9 mouse cellular contexts compared by ENCODE assay signal in genomic region chr19:7166200-7166711, GRCm38 (mm10). TPM values are rescaled to one million over a fixed set of nuclear protein-coding genes. Genes with fewer than 3 reads are reported as not detected.
DNase-seq lines count a peak whose midpoint lies in the region; ATAC-seq and TF ChIP-seq lines count a peak whose summit lies in the region.
"Had no signal": no experiment of that assay in that cellular context is flagged by ENCODE, and none has a peak within 500 bp of the region (broad histone marks: within the 10 kb centered on the region; RNA-seq: fewer than 3 reads in every experiment).

No protein-coding gene starts in this region.

- no peak for DNase-seq in kidney, postnatal 0 days (ENCODE audit: low spot score)
- no peak for DNase-seq in kidney, postnatal 25 days
- no peak for DNase-seq in forebrain, embryonic 10.5 days (ENCODE audit: extremely low spot score, low spot score)
- DNase-seq in midbrain, postnatal 0 days (ENCODE audit: low spot score), result no peak
- DNase-seq in adipocyte (ENCODE audit: low spot score), result no peak
- DNase-seq in layer of hippocampus, adult 9-10 months (ENCODE audit: low spot score), result no peak
- no peak for DNase-seq in adrenal gland, postnatal 25 days

- no peak for ATAC-seq in kidney, postnatal 0 days (replicated peaks; ENCODE audit: low FRiP score, low read depth)
- ATAC-seq in intestine, embryonic 15.5 days, result peak; percentile 35
- no peak for ATAC-seq in midbrain, postnatal 0 days (ENCODE audit: low FRiP score)

- peak overlapping the region; percentile 99 for H3K4me2 ChIP-seq in kidney, postnatal 0 days (ENCODE audit: low read length)
- H3K4me2 ChIP-seq in intestine, embryonic 15.5 days (replicated peaks), result peak overlapping the region; percentile 100
- peak overlapping the region; percentile 88 for H3K4me2 ChIP-seq in midbrain, postnatal 0 days (ENCODE audit: low read depth, low read length, poor library complexity, severe bottlenecking)

- peak overlapping the region; percentile 75 for H3K9ac ChIP-seq in kidney, postnatal 0 days (ENCODE audit: low read depth, low read length)
- peak overlapping the region; percentile 65 for H3K9ac ChIP-seq in intestine, embryonic 15.5 days
- peak overlapping the region; percentile 79 for H3K9ac ChIP-seq in midbrain, postnatal 0 days (replicated peaks; ENCODE audit: low read length, poor library complexity, severe bottlenecking)

- peak overlapping the region; percentile 60 for H3K4me3 ChIP-seq in kidney, postnatal 0 days (replicated peaks; ENCODE audit: low read depth, low read length)
- H3K4me3 ChIP-seq in forebrain, embryonic 10.5 days, result peak overlapping the region; percentile 78
- H3K4me3 ChIP-seq in intestine, embryonic 15.5 days (replicated peaks), result peak overlapping the region; percentile 67
- H3K4me3 ChIP-seq in midbrain, postnatal 0 days (ENCODE audit: low read depth, low read length), result peak overlapping the region; percentile 82

- H3K9me3 ChIP-seq in kidney, postnatal 0 days (replicated peaks; ENCODE audit: low read length), result no peaks in the 10 kb centered on the region
- H3K9me3 ChIP-seq in forebrain, embryonic 10.5 days, result no peaks in the 10 kb centered on the region
- H3K9me3 ChIP-seq in intestine, embryonic 15.5 days, result no peaks in the 10 kb centered on the region
- H3K9me3 ChIP-seq in midbrain, postnatal 0 days (ENCODE audit: low read length), result no peaks in the 10 kb centered on the region

- no peak for TF ChIP-seq CTCF in kidney, postnatal 0 days (IDR thresholded peaks at IDR 0.05; ENCODE audit: low read depth)
- TF ChIP-seq CTCF in midbrain, postnatal 0 days (IDR thresholded peaks at IDR 0.05), result no peak

- peaks cover 4% of the 10 kb centered on the region for H3K27me3 ChIP-seq in kidney, postnatal 0 days (ENCODE audit: insufficient read depth, low read length)
- peaks cover 98% of the 10 kb centered on the region for H3K27me3 ChIP-seq in forebrain, embryonic 10.5 days (ENCODE audit: poor library complexity, severe bottlenecking)
- H3K27me3 ChIP-seq in intestine, embryonic 15.5 days (replicated peaks), result peaks cover 61% of the 10 kb centered on the region
- no peaks in the 10 kb centered on the region for H3K27me3 ChIP-seq in midbrain, postnatal 0 days (ENCODE audit: insufficient read depth, low read length)
- H3K27me3 ChIP-seq: Patski had no signal

- peaks cover 22% of the 10 kb centered on the region for H3K4me1 ChIP-seq in kidney, postnatal 0 days (replicated peaks; ENCODE audit: insufficient read depth, low read length)
- peaks cover 81% of the 10 kb centered on the region for H3K4me1 ChIP-seq in forebrain, embryonic 10.5 days
- peaks cover 26% of the 10 kb centered on the region for H3K4me1 ChIP-seq in intestine, embryonic 15.5 days (replicated peaks)
- peaks cover 5% of the 10 kb centered on the region for H3K4me1 ChIP-seq in midbrain, postnatal 0 days (ENCODE audit: insufficient read depth, low read length)

- no peaks in the 10 kb centered on the region for H3K36me3 ChIP-seq in kidney, postnatal 0 days (ENCODE audit: insufficient read depth, low read length)
- H3K36me3 ChIP-seq in forebrain, embryonic 10.5 days (replicated peaks), result no peaks in the 10 kb centered on the region
- H3K36me3 ChIP-seq in intestine, embryonic 15.5 days, result no peaks in the 10 kb centered on the region
- H3K36me3 ChIP-seq in midbrain, postnatal 0 days (ENCODE audit: insufficient read depth, low read length), result no peaks in the 10 kb centered on the region

- WGBS in kidney, postnatal 0 days, result 6% methylated on average over 15 of the region's 15 CpGs
- WGBS in forebrain, embryonic 10.5 days, result 3% methylated on average over 14 of the region's 15 CpGs
- WGBS in intestine, embryonic 15.5 days, result 3% methylated on average over 14 of the region's 15 CpGs
- 4% methylated on average over 10 of the region's 15 CpGs for WGBS in midbrain, postnatal 0 days

- H3K27ac ChIP-seq in kidney, postnatal 0 days, result no peak overlapping the region
- peak overlapping the region; percentile 84 for H3K27ac ChIP-seq in forebrain, embryonic 10.5 days
- H3K27ac ChIP-seq in intestine, embryonic 15.5 days, result no peak overlapping the region
- no peak overlapping the region for H3K27ac ChIP-seq in midbrain, postnatal 0 days (ENCODE audit: low read depth, low read length)

RNA-seq across cellular contexts. Expression of gene Otub1, which starts 39.9 kb away (rescaled TPM):
- polyA plus RNA-seq in kidney, postnatal 0 days (2015; fragmentation: Nextera tagmentation; extraction: Ambion mirVana), result 197 and 209 TPM in 2 replicates
- polyA plus RNA-seq in forebrain, embryonic 10.5 days (2016; fragmentation: Nextera tagmentation; extraction: Ambion mirVana), result 275 and 280 TPM in 2 replicates
- polyA plus RNA-seq in intestine, embryonic 15.5 days (2015; fragmentation: Nextera tagmentation; extraction: Ambion mirVana), result 166 and 172 TPM in 2 replicates
- 236 and 242 TPM in 2 replicates for total RNA-seq in midbrain, postnatal 0 days (2014; rRNA removed)
- polyA plus RNA-seq in midbrain, postnatal 0 days (2015; fragmentation: Nextera tagmentation; extraction: Ambion mirVana), result 257 and 277 TPM in 2 replicates
- 102 and 132 TPM in 2 replicates for total RNA-seq in adrenal gland, postnatal 25 days (2021)

RNA-seq across cellular contexts. Expression of gene Cox8a, which starts 51.2 kb away (rescaled TPM):
- polyA plus RNA-seq in kidney, postnatal 0 days (2015; fragmentation: Nextera tagmentation; extraction: Ambion mirVana), result 2,325 and 2,471 TPM in 2 replicates
- 862 and 888 TPM in 2 replicates for polyA plus RNA-seq in forebrain, embryonic 10.5 days (2016; fragmentation: Nextera tagmentation; extraction: Ambion mirVana)
- polyA plus RNA-seq in intestine, embryonic 15.5 days (2015; fragmentation: Nextera tagmentation; extraction: Ambion mirVana), result 1,343 and 1,351 TPM in 2 replicates
- total RNA-seq in midbrain, postnatal 0 days (2014; rRNA removed), result 1,114 and 1,471 TPM in 2 replicates
- polyA plus RNA-seq in midbrain, postnatal 0 days (2015; fragmentation: Nextera tagmentation; extraction: Ambion mirVana), result 1,645 and 1,756 TPM in 2 replicates
- total RNA-seq in adrenal gland, postnatal 25 days (2021), result 781 and 926 TPM in 2 replicates
